In the genomic region with DNA sequence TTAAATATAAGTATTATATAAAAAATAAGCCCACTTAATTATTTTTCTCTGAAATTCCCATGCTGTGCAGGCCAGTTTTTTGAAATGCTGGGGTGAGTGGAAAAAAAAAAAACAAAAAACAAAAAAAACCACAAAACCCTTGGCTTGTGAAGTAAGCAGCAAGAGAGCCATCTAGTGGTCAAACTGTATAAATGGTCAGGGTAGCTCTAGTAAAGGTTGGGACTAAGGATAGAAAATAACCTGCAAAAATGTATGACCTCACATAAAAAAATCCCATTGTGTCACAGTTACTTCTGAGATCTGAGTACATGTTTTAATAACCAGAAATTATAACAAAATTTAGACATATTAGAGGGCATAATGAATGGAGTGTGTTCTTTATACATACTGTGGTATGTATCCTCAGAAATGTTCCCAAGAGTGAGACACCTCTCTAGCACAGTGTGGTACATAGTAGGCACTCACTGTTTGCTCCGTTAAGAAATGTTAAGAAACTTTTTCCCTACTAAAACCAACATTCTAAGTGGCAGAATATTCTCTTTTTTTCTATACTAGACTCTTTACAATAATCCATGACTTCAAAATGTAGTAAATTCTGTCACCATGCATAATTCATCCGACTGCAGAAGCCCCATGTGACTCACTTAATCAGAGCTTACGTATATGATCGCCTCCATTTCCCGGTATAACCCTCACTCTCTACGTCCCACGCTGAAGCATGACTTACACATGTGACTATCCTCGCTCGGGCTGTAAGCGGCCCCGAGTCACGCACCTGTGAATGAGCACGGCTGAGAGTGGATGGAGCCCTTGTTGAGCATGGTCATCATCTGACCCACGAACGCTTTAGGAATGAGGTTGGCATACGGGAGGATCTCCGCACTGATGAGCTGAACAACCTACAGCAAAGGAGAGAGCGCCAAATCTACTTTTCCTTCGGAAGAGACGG, we compare ENCODE assay signal across 9 mouse cellular contexts.
DNase-seq lines count a peak whose midpoint lies in the region; ATAC-seq lines count a peak whose summit lies in the region.
"Had no signal": no experiment of that assay in that cellular context is flagged by ENCODE, and none has a peak within 500 bp of the region (broad histone marks: within the 10 kb centered on the region; RNA-seq: fewer than 3 reads in every experiment).

No protein-coding gene starts in this region.

- H3K27ac ChIP-seq in lung, embryonic 15.5 days = peak overlapping the region; percentile 73; the same call in 1 of the 2 replicates
- H3K27ac ChIP-seq in intestine, embryonic 14.5 days (ENCODE audit: low read depth) = no peak overlapping the region

- peaks cover 4% of the 10 kb centered on the region; the same call in 1 of the 2 replicates for H3K4me1 ChIP-seq in lung, embryonic 15.5 days
- H3K4me1 ChIP-seq in intestine, embryonic 14.5 days (replicated peaks; ENCODE audit: control insufficient read depth, insufficient read depth, low read length) = 0 out of 2 replicates have a peak, but pooled peaks cover 3% of the 10 kb centered on the region

- no peak overlapping the region for H3K9ac ChIP-seq in lung, embryonic 15.5 days
- no peak overlapping the region for H3K9ac ChIP-seq in intestine, embryonic 14.5 days (ENCODE audit: low read length)

- H3K4me3 ChIP-seq in lung, embryonic 15.5 days = no peak overlapping the region
- H3K4me3 ChIP-seq in intestine, embryonic 14.5 days (ENCODE audit: low read depth, low read length) = no peak overlapping the region
- H3K4me3 ChIP-seq: erythroblast, embryonic 14.5 days; myocyte had no signal

- no peak overlapping the region for H3K4me2 ChIP-seq in lung, embryonic 15.5 days
- no peak overlapping the region for H3K4me2 ChIP-seq in intestine, embryonic 14.5 days (ENCODE audit: low read length)

- 90% methylated on average over 20 of the region's 20 CpGs for WGBS in lung, embryonic 15.5 days
- 89% methylated on average over 20 of the region's 20 CpGs for WGBS in intestine, embryonic 14.5 days

- peaks cover 42% of the 10 kb centered on the region for H3K36me3 ChIP-seq in lung, embryonic 15.5 days
- H3K36me3 ChIP-seq in intestine, embryonic 14.5 days (ENCODE audit: control insufficient read depth, insufficient read depth, low read length) = peaks cover 74% of the 10 kb centered on the region

- DNase-seq in lung, postnatal 14 days = no peak
- peak; percentile 44 for DNase-seq in c-Kit-positive CD71-negative TER-119-negative erythroid progenitor cells, embryonic 14.5 days (ENCODE audit: low read depth)
- DNase-seq in intestine, embryonic 14.5 days (ENCODE audit: low spot score) = no peak
- DNase-seq in retina, embryonic 14.5 days (ENCODE audit: low spot score) = peak; percentile 89
- no peak for DNase-seq in T-cell, adult 2 months (ENCODE audit: low spot score)
- DNase-seq in cerebellum, postnatal 36 days = no peak

- peak; percentile 36; the same call in 1 of the 2 replicates for ATAC-seq in lung, embryonic 15.5 days (ENCODE audit: borderline replicate concordance, extremely low read depth, low FRiP score, low TSS enrichment)
- ATAC-seq in intestine, embryonic 14.5 days (replicated peaks; ENCODE audit: low FRiP score, low TSS enrichment, low read depth) = peak; percentile 64; the same call in 1 of the 2 replicates

- no peaks in the 10 kb centered on the region for H3K9me3 ChIP-seq in lung, embryonic 15.5 days
- no peaks in the 10 kb centered on the region for H3K9me3 ChIP-seq in intestine, embryonic 14.5 days (ENCODE audit: control insufficient read depth, low read length)

- H3K27me3 ChIP-seq in lung, embryonic 15.5 days = no peaks in the 10 kb centered on the region
- no peaks in the 10 kb centered on the region for H3K27me3 ChIP-seq in intestine, embryonic 14.5 days (replicated peaks; ENCODE audit: control insufficient read depth, insufficient read depth, low read length)

Comparison
In these comparisons a context has a peak if more than half of its experiments do, and no peak if none do; other contexts are left out.
1. DNase-seq: peak in c-Kit-positive CD71-negative TER-119-negative erythroid progenitor cells, embryonic 14.5 days (single experiment) and retina, embryonic 14.5 days (single experiment); none in lung, postnatal 14 days (single experiment), intestine, embryonic 14.5 days (single experiment), T-cell, adult 2 months (single experiment) and cerebellum, postnatal 36 days (0 of 2).